Mouse (Mus musculus) lung, adult 2 months (tissue): ENCODE measurements around the gene Xpo6.

Experiments used
- CTCF ChIP-seq: fragments of 200-500 bp; IDR thresholded peaks from 2 replicates; pipeline ENCODE4 v1.5.1; 2011; ENCODE audit warnings: mild to moderate bottlenecking, low read length, control low read depth; ENCODE audit not compliant: insufficient read depth
- POLR2A ChIP-seq: fragments of 200-500 bp; IDR thresholded peaks from 2 replicates; pipeline ENCODE4 v1.6.1; 2011; ENCODE audit warnings: low read depth, mild to moderate bottlenecking, control low read depth, low read length, borderline replicate concordance; ENCODE audit errors: extremely low read depth

DNA sequence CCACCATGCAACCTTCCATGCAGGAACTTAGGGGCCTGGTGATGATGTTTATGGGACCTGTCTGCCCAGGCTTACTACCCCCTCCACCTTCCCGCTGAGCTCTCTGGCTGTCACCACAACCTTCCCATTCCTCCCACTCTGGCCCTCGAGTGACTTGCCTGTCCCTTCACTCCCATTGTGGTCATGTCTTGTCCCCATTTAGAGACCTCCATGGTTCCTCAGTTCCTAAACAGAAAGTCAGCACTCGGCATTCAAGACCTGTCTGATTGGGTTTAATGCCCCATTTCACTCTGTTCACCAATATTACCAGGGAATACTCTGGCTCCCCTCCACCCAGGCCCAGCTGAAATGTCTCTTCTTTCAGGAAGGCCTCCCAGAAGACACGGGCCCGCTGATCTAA is 48.8 kb upstream of the Xpo6 start:
- TF ChIP-seq CTCF (no peak), POLR2A (no peak)
